Mouse (Mus musculus) neural tube, embryonic 15.5 days (tissue): ENCODE measurements around the gene Tcf7l2. TPM values are rescaled to one million over a fixed set of nuclear protein-coding genes. Genes with fewer than 3 reads are reported as not detected.

ENCODE experiments used
- ATAC-seq: fragments of 200-750 bp; cut with Nextera tagmentation; 2 replicates; pipeline ENCODE4 v1.8.0; 2017; ENCODE audit warnings: mild to moderate bottlenecking, moderate TSS enrichment, moderate library complexity; ENCODE audit not compliant: low FRiP score
- H3K27ac ChIP-seq: fragments of 300-500 bp; sonication (generic); replicated peaks from 2 replicates; pipeline ENCODE4 v1.5.1; 2015; ENCODE audit warnings: mild to moderate bottlenecking, inconsistent platforms
- H3K27me3 ChIP-seq: fragments of 300-500 bp; sonication (generic); replicated peaks from 2 replicates; pipeline ENCODE4 v1.6.1; 2015; ENCODE audit warnings: inconsistent platforms
- H3K36me3 ChIP-seq: fragments of 300-500 bp; sonication (generic); 2 replicates; pipeline ENCODE4 v1.6.1; 2015; ENCODE audit warnings: inconsistent platforms
- H3K4me1 ChIP-seq: fragments of 300-500 bp; sonication (generic); 2 replicates; pipeline ENCODE4 v1.6.1; 2015; ENCODE audit warnings: inconsistent platforms
- H3K4me2 ChIP-seq: fragments of 300-500 bp; sonication (generic); 2 replicates; pipeline ENCODE4 v1.6.1; 2015; ENCODE audit warnings: inconsistent platforms, mild to moderate bottlenecking, moderate library complexity
- H3K4me3 ChIP-seq: fragments of 300-500 bp; sonication (generic); replicated peaks from 2 replicates; pipeline ENCODE4 v1.5.1; 2015; ENCODE audit warnings: mild to moderate bottlenecking, inconsistent platforms
- H3K9ac ChIP-seq: fragments of 300-500 bp; sonication (generic); replicated peaks from 2 replicates; pipeline ENCODE4 v1.6.1; 2015; ENCODE audit warnings: mild to moderate bottlenecking, inconsistent platforms
- H3K9me3 ChIP-seq: fragments of 300-500 bp; sonication (generic); replicated peaks from 2 replicates; pipeline ENCODE4 v1.6.1; 2016; ENCODE audit warnings: inconsistent platforms
- WGBS: fragments of 180-500 bp; shearing (Covaris S2); methylation state at CpG from one replicate; pipeline ENCODE4 v1.1.7; 2015; ENCODE audit warnings: mixed read lengths; 5-methylcytosine and 5-hydroxymethylcytosine counted together
- polyA plus RNA-seq: library from polyadenylated mRNA; unstranded; fragments of >200 nt; fragmentation: Nextera tagmentation; extraction: Ambion mirVana; gene quantifications from 2 replicates; pipeline ENCODE4 v1.2.1, GENCODE M21; 2015

Gene Tcf7l2
- polyA plus RNA-seq, 1 experiment from 2014 or later, result 13.3 TPM

- no peak overlapping the region for H3K4me2 ChIP-seq
- H3K27me3 ChIP-seq, result no peaks in the 10 kb centered on the region
- WGBS, result 88% methylated on average over 8 of the region's 8 CpGs
- H3K4me1 ChIP-seq, result no peaks in the 10 kb centered on the region
- H3K9ac ChIP-seq, result no peak overlapping the region
- no peak for ATAC-seq
- H3K9me3 ChIP-seq, result no peaks in the 10 kb centered on the region
- no peak overlapping the region for H3K27ac ChIP-seq
- no peaks in the 10 kb centered on the region for H3K36me3 ChIP-seq
- no peak overlapping the region for H3K4me3 ChIP-seq
Measured at GRCm38 (mm10) chr19:55708031-55708554, 33.5 kb upstream of the Tcf7l2 start.

- Histone ChIP-seq H3K36me3 (no peaks in the 10 kb centered on the region), H3K4me3 (no peak overlapping the region), H3K9ac (no peak overlapping the region), H3K27me3 (no peaks in the 10 kb centered on the region), H3K4me2 (no peak overlapping the region), H3K9me3 (no peaks in the 10 kb centered on the region), H3K4me1 (no peaks in the 10 kb centered on the region), H3K27ac (no peak overlapping the region)
- 66% methylated on average over 5 of the region's 5 CpGs for WGBS
- ATAC-seq, result no peak
Measured at GRCm38 (mm10) chr19:55710841-55711240, 30.8 kb upstream of the Tcf7l2 start.

- Histone ChIP-seq H3K36me3 (no peaks in the 10 kb centered on the region), H3K9me3 (no peaks in the 10 kb centered on the region), H3K27me3 (no peaks in the 10 kb centered on the region), H3K9ac (no peak overlapping the region), H3K4me1 (no peaks in the 10 kb centered on the region), H3K4me2 (no peak overlapping the region), H3K27ac (no peak overlapping the region), H3K4me3 (no peak overlapping the region)
- ATAC-seq, result no peak
- WGBS, result 81% methylated on average over 5 of the region's 5 CpGs
Measured at GRCm38 (mm10) chr19:55711701-55712100, 29.9 kb upstream of the Tcf7l2 start.

- Histone ChIP-seq H3K9me3 (no peaks in the 10 kb centered on the region), H3K4me3 (no peak overlapping the region), H3K27me3 (no peaks in the 10 kb centered on the region), H3K9ac (no peak overlapping the region), H3K4me1 (no peaks in the 10 kb centered on the region), H3K4me2 (no peak overlapping the region), H3K36me3 (no peaks in the 10 kb centered on the region), H3K27ac (no peak overlapping the region)
- 91% methylated on average over 2 of the region's 2 CpGs for WGBS
- ATAC-seq, result no peak
Measured at GRCm38 (mm10) chr19:55712678-55713077, 28.9 kb upstream of the Tcf7l2 start.

GRCm38 (mm10) chr19:55714015-55714414 lies 27.6 kb upstream of the Tcf7l2 start:
- H3K27me3 ChIP-seq, result no peaks in the 10 kb centered on the region
- no peaks in the 10 kb centered on the region for H3K9me3 ChIP-seq
- H3K4me3 ChIP-seq, result no peak overlapping the region
- no peak for ATAC-seq
- no peak overlapping the region for H3K4me2 ChIP-seq
- H3K9ac ChIP-seq, result no peak overlapping the region
- H3K4me1 ChIP-seq, result no peaks in the 10 kb centered on the region
- no peak overlapping the region for H3K27ac ChIP-seq
- 85% methylated on average over 4 of the region's 4 CpGs for WGBS
- H3K36me3 ChIP-seq, result no peaks in the 10 kb centered on the region

- no peak for ATAC-seq
- no peaks in the 10 kb centered on the region for H3K9me3 ChIP-seq
- H3K27ac ChIP-seq, result no peak overlapping the region
- no peak overlapping the region for H3K4me2 ChIP-seq
- H3K9ac ChIP-seq, result no peak overlapping the region
- WGBS, result 78% methylated on average over 3 of the region's 3 CpGs
- no peaks in the 10 kb centered on the region for H3K27me3 ChIP-seq
- no peak overlapping the region for H3K4me3 ChIP-seq
- no peaks in the 10 kb centered on the region for H3K36me3 ChIP-seq
- no peaks in the 10 kb centered on the region for H3K4me1 ChIP-seq
Measured at GRCm38 (mm10) chr19:55714665-55715064, 27.0 kb upstream of the Tcf7l2 start.

GRCm38 (mm10) chr19:55719083-55719482 lies 22.5 kb upstream of the Tcf7l2 start:
- no peak overlapping the region for H3K9ac ChIP-seq
- 79% methylated on average over 6 of the region's 6 CpGs for WGBS

GRCm38 (mm10) chr19:55719524-55720408 lies 21.9 kb upstream of the Tcf7l2 start:
- H3K9ac ChIP-seq, result no peak overlapping the region
- H3K4me1 ChIP-seq, result no peaks in the 10 kb centered on the region
- H3K36me3 ChIP-seq, result no peaks in the 10 kb centered on the region
- no peak overlapping the region for H3K4me3 ChIP-seq
- no peaks in the 10 kb centered on the region for H3K9me3 ChIP-seq
- H3K4me2 ChIP-seq, result no peak overlapping the region
- H3K27me3 ChIP-seq, result no peaks in the 10 kb centered on the region; the same call in 1 of the 2 replicates
- H3K27ac ChIP-seq, result no peak overlapping the region
- 86% methylated on average over 20 of the region's 20 CpGs for WGBS
- no peak for ATAC-seq

More at GRCm38 (mm10) chr19:55719083-55719482, 22.5 kb upstream of the Tcf7l2 start:
- H3K36me3 ChIP-seq, result no peaks in the 10 kb centered on the region
- no peak overlapping the region for H3K4me2 ChIP-seq
- no peak for ATAC-seq
- H3K27me3 ChIP-seq, result no peaks in the 10 kb centered on the region; the same call in 1 of the 2 replicates
- no peak overlapping the region for H3K4me3 ChIP-seq
- no peak overlapping the region for H3K27ac ChIP-seq
- no peaks in the 10 kb centered on the region for H3K4me1 ChIP-seq
- H3K9me3 ChIP-seq, result no peaks in the 10 kb centered on the region

- Histone ChIP-seq H3K27me3 (no peaks in the 10 kb centered on the region; the same call in 1 of the 2 replicates), H3K9me3 (no peaks in the 10 kb centered on the region), H3K4me2 (no peak overlapping the region), H3K36me3 (no peaks in the 10 kb centered on the region), H3K4me1 (no peaks in the 10 kb centered on the region), H3K4me3 (no peak overlapping the region), H3K27ac (no peak overlapping the region), H3K9ac (no peak overlapping the region)
- no peak for ATAC-seq
- 84% methylated on average over 16 of the region's 16 CpGs for WGBS
Measured at GRCm38 (mm10) chr19:55720409-55721092, 21.1 kb upstream of the Tcf7l2 start.

- Histone ChIP-seq H3K27ac (no peak overlapping the region), H3K4me1 (no peaks in the 10 kb centered on the region), H3K9me3 (no peaks in the 10 kb centered on the region), H3K9ac (no peak overlapping the region), H3K27me3 (no peaks in the 10 kb centered on the region; the same call in 1 of the 2 replicates), H3K36me3 (no peaks in the 10 kb centered on the region), H3K4me2 (no peak overlapping the region), H3K4me3 (no peak overlapping the region)
- WGBS, result 39% methylated on average over 6 of the region's 6 CpGs
- no peak for ATAC-seq
Measured at GRCm38 (mm10) chr19:55722376-55722775, 19.2 kb upstream of the Tcf7l2 start.

- no peak overlapping the region for H3K9ac ChIP-seq
- no peaks in the 10 kb centered on the region for H3K4me1 ChIP-seq
- no peak overlapping the region for H3K27ac ChIP-seq
- H3K4me3 ChIP-seq, result no peak overlapping the region
- ATAC-seq, result no peak
- H3K36me3 ChIP-seq, result no peaks in the 10 kb centered on the region
- no peak overlapping the region for H3K4me2 ChIP-seq
- no peaks in the 10 kb centered on the region; the same call in 1 of the 2 replicates for H3K27me3 ChIP-seq
- no peaks in the 10 kb centered on the region for H3K9me3 ChIP-seq
- 84% methylated on average over 8 of the region's 8 CpGs for WGBS
Measured at GRCm38 (mm10) chr19:55729376-55729775, 12.2 kb upstream of the Tcf7l2 start.

GRCm38 (mm10) chr19:55732499-55732898 lies 9.1 kb upstream of the Tcf7l2 start:
- no peaks in the 10 kb centered on the region for H3K4me1 ChIP-seq
- peaks cover 3% of the 10 kb centered on the region; the same call in 1 of the 2 replicates for H3K27me3 ChIP-seq
- WGBS, result 27% methylated on average over 6 of the region's 6 CpGs
- ATAC-seq, result no peak
- no peak overlapping the region for H3K9ac ChIP-seq
- H3K9me3 ChIP-seq, result no peaks in the 10 kb centered on the region
- H3K36me3 ChIP-seq, result no peaks in the 10 kb centered on the region
- H3K4me3 ChIP-seq, result no peak overlapping the region
- no peak overlapping the region for H3K27ac ChIP-seq
- H3K4me2 ChIP-seq, result no peak overlapping the region
